9 mouse cellular contexts compared by ENCODE assay signal in genomic region chr16:20620751-20621190, GRCm38 (mm10). TPM values are rescaled to one million over a fixed set of nuclear protein-coding genes. Genes with fewer than 3 reads are reported as not detected.
DNase-seq lines count a peak whose midpoint lies in the region; ATAC-seq and TF ChIP-seq lines count a peak whose summit lies in the region.
"Had no signal": no experiment of that assay in that cellular context is flagged by ENCODE, and none has a peak within 500 bp of the region (broad histone marks: within the 10 kb centered on the region; RNA-seq: fewer than 3 reads in every experiment).

No protein-coding gene starts in this region.

- H3K36me3 ChIP-seq in heart, embryonic 14.5 days (ENCODE audit: control insufficient read depth, insufficient read depth, low read length): no peaks in the 10 kb centered on the region
- H3K36me3 ChIP-seq in CH12.LX (replicated peaks in 1 of 2; ENCODE audit: control insufficient read depth in 1 of 2, insufficient read depth in 1 of 2, low read length in 1 of 2): peaks cover 2 to 48% of the 10 kb centered on the region in 2 experiments
- peaks cover 7% of the 10 kb centered on the region; the same call in 1 of the 2 replicates for H3K36me3 ChIP-seq in embryonic facial prominence, embryonic 13.5 days
- no peaks in the 10 kb centered on the region for H3K36me3 ChIP-seq in intestine, embryonic 16.5 days (ENCODE audit: control insufficient read depth, insufficient read depth, low read length)
- peaks cover 14% of the 10 kb centered on the region for H3K36me3 ChIP-seq in neural tube, embryonic 13.5 days

- no peaks in the 10 kb centered on the region for H3K9me3 ChIP-seq in heart, embryonic 14.5 days (ENCODE audit: control insufficient read depth, low read length)
- H3K9me3 ChIP-seq in CH12.LX (replicated peaks; ENCODE audit: low read length): peaks cover 17% of the 10 kb centered on the region
- no peaks in the 10 kb centered on the region for H3K9me3 ChIP-seq in embryonic facial prominence, embryonic 13.5 days
- no peaks in the 10 kb centered on the region for H3K9me3 ChIP-seq in intestine, embryonic 16.5 days (ENCODE audit: control insufficient read depth, low read length)
- no peaks in the 10 kb centered on the region for H3K9me3 ChIP-seq in neural tube, embryonic 13.5 days

- H3K9ac ChIP-seq in heart, embryonic 14.5 days (ENCODE audit: low read length): peak overlapping the region; percentile 72
- H3K9ac ChIP-seq in CH12.LX (ENCODE audit: insufficient read depth, low read depth): peak overlapping the region; percentile 72; the same call in 1 of the 2 replicates
- peak overlapping the region; percentile 73 for H3K9ac ChIP-seq in embryonic facial prominence, embryonic 13.5 days
- peak overlapping the region; percentile 78 for H3K9ac ChIP-seq in intestine, embryonic 16.5 days (ENCODE audit: low read depth, low read length)
- peak overlapping the region; percentile 91 for H3K9ac ChIP-seq in neural tube, embryonic 13.5 days

- 0 out of 4 replicates have a peak overlapping the region, but pooled peaks of 1 of the 2 experiments have one; percentile 37 for H3K27ac ChIP-seq in heart, embryonic 14.5 days (replicated peaks in 1 of 2; ENCODE audit: control insufficient read depth in 1 of 2, insufficient read depth in 1 of 2, low read depth in 2 of 2, low read length in 2 of 2)
- peak overlapping the region; percentile 18 for H3K27ac ChIP-seq in CH12.LX (ENCODE audit: insufficient read depth, low read depth)
- H3K27ac ChIP-seq in embryonic facial prominence, embryonic 13.5 days: no peak overlapping the region
- no peak overlapping the region; the same call in 1 of the 2 replicates for H3K27ac ChIP-seq in intestine, embryonic 16.5 days (ENCODE audit: low read length)
- peak overlapping the region; percentile 97 for H3K27ac ChIP-seq in neural tube, embryonic 13.5 days (replicated peaks)

- H3K4me3 ChIP-seq in heart, embryonic 14.5 days (ENCODE audit: control insufficient read depth in 1 of 2, insufficient read depth in 1 of 2, low read depth in 1 of 2, low read length in 2 of 2): peak overlapping the region; percentile 62 to 68
- peak overlapping the region; percentile 48 to 80 (median 62) for H3K4me3 ChIP-seq in CH12.LX (replicated peaks in 1 of 3; ENCODE audit: low read depth in 2 of 3, low read length in 2 of 3, poor library complexity in 1 of 3)
- H3K4me3 ChIP-seq in embryonic facial prominence, embryonic 13.5 days: peak overlapping the region; percentile 70
- H3K4me3 ChIP-seq in intestine, embryonic 16.5 days (ENCODE audit: low read length): peak overlapping the region; percentile 76
- peak overlapping the region; percentile 85 for H3K4me3 ChIP-seq in neural tube, embryonic 13.5 days

- dilution Hi-C loops in CH12.LX (cut with MboI; ENCODE audit: extremely low pct_ligation_motif_present, extremely low pct_unique_long_range_greater_than_20kb, low sequenced_read_pairs): no loop called here

- no peak for DNase-seq in heart, adult 8-10 months (ENCODE audit: low spot score)
- no peak for DNase-seq in CH12.LX (ENCODE audit: extremely low read depth)
- DNase-seq in spleen, adult 12 weeks (ENCODE audit: low spot score): no peak
- DNase-seq in lung, postnatal 14 days: no peak

- H3K79me2 ChIP-seq in CH12.LX (replicated peaks; ENCODE audit: control insufficient read depth, extremely low read depth, insufficient read depth, poor library complexity, severe bottlenecking): no peaks in the 10 kb centered on the region

- in situ Hi-C loops in CH12.LX (cut with MboI; ENCODE audit: low pct_ligation_motif_present, low pct_unique_long_range_greater_than_20kb, low sequenced_read_pairs): no loop called here

- TF ChIP-seq POLR2A in CH12.LX (IDR thresholded peaks at IDR 0.05; ENCODE audit: low read depth, low read length): no peak

- no peak for TF ChIP-seq CTCF in CH12.LX (conservative IDR thresholded peaks at IDR 0.05 in 1 of 2, IDR thresholded peaks at IDR 0.05 in 1 of 2; ENCODE audit: low read depth in 2 of 2, low read length in 2 of 2)

- no peak for TF ChIP-seq EP300 in CH12.LX (IDR thresholded peaks at IDR 0.05; ENCODE audit: low read length)

- ATAC-seq in heart, embryonic 14.5 days (ENCODE audit: insufficient number of reproducible peaks, insufficient read depth, low FRiP score, low read depth): peak; percentile 26; the same call in 1 of the 2 replicates
- ATAC-seq in embryonic facial prominence, embryonic 13.5 days (ENCODE audit: insufficient number of reproducible peaks, insufficient read depth, low FRiP score, low TSS enrichment, low read depth): peak; percentile 13; the same call in 1 of the 2 replicates
- peak; percentile 14 for ATAC-seq in intestine, embryonic 16.5 days
- peak; percentile 4 for ATAC-seq in neural tube, embryonic 13.5 days (ENCODE audit: low read depth)

- under 1% methylated on average over 32 of the region's 32 CpGs for WGBS in heart, embryonic 14.5 days
- WGBS in embryonic facial prominence, embryonic 13.5 days: 0% methylated on average over 32 of the region's 32 CpGs
- WGBS in intestine, embryonic 16.5 days: under 1% methylated on average over 32 of the region's 32 CpGs
- 0% methylated on average over 32 of the region's 32 CpGs for WGBS in neural tube, embryonic 13.5 days

- H3K4me1 ChIP-seq in heart, embryonic 14.5 days (ENCODE audit: control insufficient read depth in 2 of 2, insufficient read depth in 2 of 2, low read length in 2 of 2): peaks cover 5 to 31% of the 10 kb centered on the region in 2 experiments; a peak in 3 of 4 replicates
- peaks cover 4 to 27% of the 10 kb centered on the region in 2 experiments; a peak in 3 of 4 replicates for H3K4me1 ChIP-seq in CH12.LX (ENCODE audit: control insufficient read depth in 1 of 2, insufficient read depth in 2 of 2)
- peaks cover 34% of the 10 kb centered on the region for H3K4me1 ChIP-seq in embryonic facial prominence, embryonic 13.5 days
- H3K4me1 ChIP-seq in intestine, embryonic 16.5 days (ENCODE audit: control insufficient read depth, insufficient read depth, low read length): peaks cover 14% of the 10 kb centered on the region
- H3K4me1 ChIP-seq in neural tube, embryonic 13.5 days (replicated peaks): peaks cover 41% of the 10 kb centered on the region

- H3K4me2 ChIP-seq in heart, embryonic 14.5 days (ENCODE audit: low read length): peak overlapping the region; percentile 100
- peak overlapping the region; percentile 72 for H3K4me2 ChIP-seq in CH12.LX (ENCODE audit: insufficient read depth, low read depth, poor library complexity, severe bottlenecking)
- peak overlapping the region; percentile 99 for H3K4me2 ChIP-seq in embryonic facial prominence, embryonic 13.5 days
- peak overlapping the region; percentile 99 for H3K4me2 ChIP-seq in intestine, embryonic 16.5 days (ENCODE audit: low read depth, low read length)
- peak overlapping the region; percentile 95 for H3K4me2 ChIP-seq in neural tube, embryonic 13.5 days

- H3K27me3 ChIP-seq in heart, embryonic 14.5 days (ENCODE audit: control insufficient read depth, insufficient read depth, low read length): peaks cover 45% of the 10 kb centered on the region
- H3K27me3 ChIP-seq in CH12.LX (replicated peaks): no peaks in the 10 kb centered on the region
- peaks cover 46% of the 10 kb centered on the region for H3K27me3 ChIP-seq in embryonic facial prominence, embryonic 13.5 days
- peaks cover 14% of the 10 kb centered on the region for H3K27me3 ChIP-seq in intestine, embryonic 16.5 days (replicated peaks; ENCODE audit: control insufficient read depth, insufficient read depth, low read length)
- H3K27me3 ChIP-seq in neural tube, embryonic 13.5 days: no peaks in the 10 kb centered on the region

- no peak for TF ChIP-seq RAD21 in CH12.LX (IDR thresholded peaks at IDR 0.05; ENCODE audit: low read depth, low read length)

RNA-seq across cellular contexts. Expression of gene Camk2n2, which starts 0.3 kb away (rescaled TPM):
- 0.40 and 0.57 TPM in 2 replicates for polyA plus RNA-seq in heart, embryonic 14.5 days (2014; fragmentation: Nextera tagmentation; extraction: Ambion mirVana)
- total RNA-seq in heart, adult 8-10 months (2022): 1 to 10 TPM in 3 of 4 experiments, under 1 TPM in 1; 0.79 to 1.7 (median 1.3) TPM
- total RNA-seq in CH12.LX (2012; rRNA removed) (2.0 and 2.3 TPM in 2 replicates), CH12.LX (2014; rRNA removed) (1.4 and 1.5 TPM in 2 replicates)
- 7.0 and 7.2 TPM in 2 replicates for polyA plus RNA-seq in CH12.LX (2012; ENCODE audit: insufficient read length, low read depth)
- 1.3 and 1.5 TPM in 2 replicates for polyA plus RNA-seq in embryonic facial prominence, embryonic 13.5 days (2015; fragmentation: Nextera tagmentation; extraction: Ambion mirVana)
- polyA plus RNA-seq in intestine, embryonic 16.5 days (2015; fragmentation: Nextera tagmentation; extraction: Ambion mirVana): 0.38 and 0.40 TPM in 2 replicates
- polyA plus RNA-seq in neural tube, embryonic 13.5 days (2015; fragmentation: Nextera tagmentation; extraction: Ambion mirVana): 20.8 and 23.7 TPM in 2 replicates

RNA-seq across cellular contexts. Expression of gene Ece2, which starts 8.9 kb away (rescaled TPM):
- 0.22 and 0.53 TPM in 2 replicates for polyA plus RNA-seq in heart, embryonic 14.5 days (2014; fragmentation: Nextera tagmentation; extraction: Ambion mirVana)
- total RNA-seq in heart, adult 8-10 months (2022): under 1 TPM; 0.63 to 0.90 (median 0.73) TPM
- total RNA-seq in CH12.LX (2012; rRNA removed): 0.08 and 0.34 TPM in 2 replicates
- 0.08 and 0.17 TPM in 2 replicates for total RNA-seq in CH12.LX (2014; rRNA removed)
- polyA plus RNA-seq in CH12.LX (2012; ENCODE audit: insufficient read length, low read depth): 0.26 and 0.49 TPM in 2 replicates
- polyA plus RNA-seq in embryonic facial prominence, embryonic 13.5 days (2015; fragmentation: Nextera tagmentation; extraction: Ambion mirVana): 9.1 and 9.2 TPM in 2 replicates
- 1.7 TPM in 2 replicates for polyA plus RNA-seq in intestine, embryonic 16.5 days (2015; fragmentation: Nextera tagmentation; extraction: Ambion mirVana)
- polyA plus RNA-seq in neural tube, embryonic 13.5 days (2015; fragmentation: Nextera tagmentation; extraction: Ambion mirVana): 12.2 and 12.8 TPM in 2 replicates

RNA-seq across cellular contexts. Expression of gene Alg3, which starts 9.2 kb away (rescaled TPM):
- 29.3 and 31.4 TPM in 2 replicates for polyA plus RNA-seq in heart, embryonic 14.5 days (2014; fragmentation: Nextera tagmentation; extraction: Ambion mirVana)
- 10 to 100 TPM in 1 of 4 experiments, 1 to 10 TPM in 3; 7.3 to 11.2 (median 8.9) TPM for total RNA-seq in heart, adult 8-10 months (2022)
- total RNA-seq in CH12.LX (2012; rRNA removed) (22.7 and 25.6 TPM in 2 replicates), CH12.LX (2014; rRNA removed) (16.0 and 17.2 TPM in 2 replicates)
- polyA plus RNA-seq in CH12.LX (2012; ENCODE audit: insufficient read length, low read depth): 70.4 and 81.1 TPM in 2 replicates
- 37.1 and 39.4 TPM in 2 replicates for polyA plus RNA-seq in embryonic facial prominence, embryonic 13.5 days (2015; fragmentation: Nextera tagmentation; extraction: Ambion mirVana)
- 44.3 and 47.5 TPM in 2 replicates for polyA plus RNA-seq in intestine, embryonic 16.5 days (2015; fragmentation: Nextera tagmentation; extraction: Ambion mirVana)
- 43.2 and 44.8 TPM in 2 replicates for polyA plus RNA-seq in neural tube, embryonic 13.5 days (2015; fragmentation: Nextera tagmentation; extraction: Ambion mirVana)

RNA-seq across cellular contexts. Expression of gene Gm49333, which starts 9.4 kb away (rescaled TPM):
- polyA plus RNA-seq in heart, embryonic 14.5 days (2014; fragmentation: Nextera tagmentation; extraction: Ambion mirVana): 0.14 TPM in 1 of 2 replicates, not detected in the other
- total RNA-seq in heart, adult 8-10 months (2022): not detected
- 0.08 TPM in 1 of 2 replicates, not detected in the other for total RNA-seq in CH12.LX (2012; rRNA removed)
- not detected in 2 replicates for total RNA-seq in CH12.LX (2014; rRNA removed)
- not detected in 2 replicates for polyA plus RNA-seq in CH12.LX (2012; ENCODE audit: insufficient read length, low read depth)
- 0.41 TPM in 1 of 2 replicates, not detected in the other for polyA plus RNA-seq in embryonic facial prominence, embryonic 13.5 days (2015; fragmentation: Nextera tagmentation; extraction: Ambion mirVana)
- polyA plus RNA-seq in intestine, embryonic 16.5 days (2015; fragmentation: Nextera tagmentation; extraction: Ambion mirVana): not detected in 2 replicates
- polyA plus RNA-seq in neural tube, embryonic 13.5 days (2015; fragmentation: Nextera tagmentation; extraction: Ambion mirVana): 1.4 TPM in 1 of 2 replicates, not detected in the other
- total RNA-seq: left cerebral cortex, postnatal 10 days had no signal

RNA-seq across cellular contexts. Expression of gene Eef1akmt4, which starts 9.4 kb away (rescaled TPM):
- polyA plus RNA-seq in heart, embryonic 14.5 days (2014; fragmentation: Nextera tagmentation; extraction: Ambion mirVana): 19.4 TPM in 2 replicates
- total RNA-seq in heart, adult 8-10 months (2022): 1 to 10 TPM; 5.9 to 8.2 (median 7.6) TPM
- total RNA-seq in CH12.LX (2012; rRNA removed) (50.7 and 54.6 TPM in 2 replicates), CH12.LX (2014; rRNA removed) (82.8 and 86.9 TPM in 2 replicates)
- 49.5 and 53.3 TPM in 2 replicates for polyA plus RNA-seq in CH12.LX (2012; ENCODE audit: insufficient read length, low read depth)
- polyA plus RNA-seq in embryonic facial prominence, embryonic 13.5 days (2015; fragmentation: Nextera tagmentation; extraction: Ambion mirVana): 30.9 and 33.5 TPM in 2 replicates
- 31.7 and 34.7 TPM in 2 replicates for polyA plus RNA-seq in intestine, embryonic 16.5 days (2015; fragmentation: Nextera tagmentation; extraction: Ambion mirVana)
- polyA plus RNA-seq in neural tube, embryonic 13.5 days (2015; fragmentation: Nextera tagmentation; extraction: Ambion mirVana): 15.0 and 16.2 TPM in 2 replicates

Comparison
In these comparisons a context has a peak if more than half of its experiments do, and no peak if none do; other contexts are left out.
1. H3K27ac ChIP-seq: peak in CH12.LX (single experiment) and neural tube, embryonic 13.5 days (single experiment); none in embryonic facial prominence, embryonic 13.5 days (single experiment) and intestine, embryonic 16.5 days (single experiment).
2. Peak in every context shown above with its lines, with median percentiles within 50 percentile points of each other: ATAC-seq, H3K4me2 ChIP-seq, H3K4me3 ChIP-seq and H3K9ac ChIP-seq.